Mouse (Mus musculus): Measurements from ENCODE around the gene Chrna3.

DNA sequence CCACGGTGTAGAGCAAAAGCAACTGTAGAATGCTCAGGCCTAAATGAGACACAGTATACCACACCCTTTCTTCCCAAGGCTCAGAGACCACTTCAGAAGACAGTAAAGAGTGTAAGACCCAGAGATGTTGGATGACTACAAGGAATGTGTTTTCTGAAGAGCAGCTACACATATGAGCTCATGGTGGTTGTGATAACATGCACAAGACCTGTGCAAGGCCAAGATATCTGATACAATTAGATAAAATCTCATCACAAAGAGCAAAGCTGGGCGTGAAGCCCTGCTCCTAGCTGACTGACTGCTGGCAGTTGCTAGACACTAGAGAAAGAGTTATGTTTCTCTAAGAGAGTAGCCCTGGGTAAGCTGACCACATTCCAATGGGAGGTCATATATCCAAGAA, 16.7 kb downstream of the Chrna3 start:
- TF ChIP-seq POLR2A (IDR thresholded peaks at IDR 0.05; ENCODE audit: insufficient read length, low read depth) (no peak), E2F4 (IDR thresholded peaks at IDR 0.05; ENCODE audit: insufficient read depth) (no peak), USF1 (IDR thresholded peaks at IDR 0.05; ENCODE audit: low read depth) (no peak), MYOD1 (IDR thresholded peaks at IDR 0.05; ENCODE audit: control insufficient read depth in 1 of 3, insufficient read length in 2 of 3, low read depth in 2 of 3) (no peak), TCF12 (IDR thresholded peaks at IDR 0.05; ENCODE audit: insufficient read depth, poor library complexity, severe bottlenecking) (no peak), MAX (IDR thresholded peaks at IDR 0.05; ENCODE audit: low read depth) (no peak), SRF (IDR thresholded peaks at IDR 0.05; ENCODE audit: control insufficient read depth, insufficient read length, low read depth) (no peak), MYOG (IDR thresholded peaks at IDR 0.05; ENCODE audit: control insufficient read depth in 1 of 3, insufficient read depth in 1 of 3, insufficient read length in 2 of 3, low read depth in 2 of 3) (no peak), POLR2AphosphoS2 (IDR thresholded peaks at IDR 0.05; ENCODE audit: insufficient read length, low read depth) (no peak), REST (IDR thresholded peaks at IDR 0.05; ENCODE audit: insufficient read depth, insufficient read length) (no peak)

All from myocyte (in vitro differentiated cells).